Mouse (Mus musculus): ENCODE measurements around the gene Gls. TPM values are rescaled to one million over a fixed set of nuclear protein-coding genes. Genes with fewer than 3 reads are reported as not detected.

The Gls gene
- polyA plus RNA-seq, 1 experiment: 114 TPM

DNA sequence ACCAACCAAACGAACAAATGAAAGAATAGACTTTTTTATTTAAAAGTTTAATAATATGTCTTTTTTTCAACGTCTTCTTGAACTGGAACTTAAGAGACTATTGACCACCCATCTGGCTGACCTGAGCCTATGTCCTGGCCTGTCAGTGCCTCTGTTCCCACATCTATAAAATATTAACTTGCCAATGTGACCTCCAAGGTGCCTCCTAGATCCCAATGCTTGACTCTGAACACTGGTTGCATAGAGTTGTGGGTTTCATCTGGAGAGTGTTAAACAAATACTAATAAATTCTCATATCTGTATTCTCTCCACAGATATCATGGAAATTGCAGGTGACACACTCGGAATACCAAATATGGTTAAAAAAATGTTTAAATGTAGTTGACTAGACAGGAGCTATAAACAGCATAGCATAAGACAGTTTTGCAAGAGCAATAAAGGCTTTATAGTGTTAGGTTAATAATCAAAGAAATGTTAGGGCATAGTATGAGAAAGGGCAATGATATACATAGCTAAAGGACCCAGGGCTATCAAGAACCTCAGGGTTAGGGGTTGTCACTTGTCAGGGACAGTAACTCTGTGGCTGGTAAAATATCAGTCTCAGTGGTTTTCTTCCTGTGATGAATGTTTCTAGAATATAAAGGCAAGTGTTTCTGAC, 16.0 kb upstream of the Gls start:
- no peak for DNase-seq (ENCODE audit: low spot score)

DNA sequence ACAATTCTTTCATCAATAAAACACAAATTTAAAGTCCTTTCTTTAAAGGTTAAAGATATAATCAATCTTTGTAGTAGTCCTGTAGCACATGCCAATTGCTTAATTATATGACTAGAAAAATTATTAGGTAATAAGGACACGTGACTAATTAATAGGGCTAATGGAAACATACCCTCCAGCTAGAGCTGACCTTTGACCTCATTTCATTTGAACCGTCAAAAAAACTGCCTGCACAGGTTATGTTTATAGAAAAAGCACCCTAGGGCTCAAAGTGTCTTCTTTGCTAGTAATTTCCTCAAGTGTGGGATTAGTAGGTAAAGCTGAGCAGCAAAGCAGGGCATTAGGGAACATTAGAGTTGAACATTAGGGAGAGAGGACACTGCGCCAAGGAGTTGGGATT, 9.2 kb upstream of the Gls start:
- DNase-seq (ENCODE audit: low spot score): no peak

DNA sequence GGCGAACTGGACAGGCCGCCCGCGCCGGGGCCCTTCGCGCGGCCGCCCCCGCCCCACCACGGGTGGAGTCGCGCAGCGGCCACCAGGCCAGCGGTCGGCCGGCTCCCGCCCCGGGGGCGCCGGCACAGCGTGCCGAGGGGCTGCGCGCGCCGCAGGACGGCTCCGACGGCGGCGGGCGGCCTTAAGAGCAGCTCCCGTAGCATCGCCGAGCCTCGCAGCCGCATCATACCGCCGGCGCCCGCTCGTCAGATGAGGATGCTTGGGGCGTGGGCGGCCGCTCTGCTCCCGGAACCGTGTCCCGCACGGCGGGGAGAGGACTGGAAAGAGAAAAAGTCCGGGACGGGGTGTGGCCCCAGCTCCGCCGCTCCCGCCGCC, 279 bp downstream of the Gls start:
- DNase-seq (ENCODE audit: low spot score): no peak

DNA sequence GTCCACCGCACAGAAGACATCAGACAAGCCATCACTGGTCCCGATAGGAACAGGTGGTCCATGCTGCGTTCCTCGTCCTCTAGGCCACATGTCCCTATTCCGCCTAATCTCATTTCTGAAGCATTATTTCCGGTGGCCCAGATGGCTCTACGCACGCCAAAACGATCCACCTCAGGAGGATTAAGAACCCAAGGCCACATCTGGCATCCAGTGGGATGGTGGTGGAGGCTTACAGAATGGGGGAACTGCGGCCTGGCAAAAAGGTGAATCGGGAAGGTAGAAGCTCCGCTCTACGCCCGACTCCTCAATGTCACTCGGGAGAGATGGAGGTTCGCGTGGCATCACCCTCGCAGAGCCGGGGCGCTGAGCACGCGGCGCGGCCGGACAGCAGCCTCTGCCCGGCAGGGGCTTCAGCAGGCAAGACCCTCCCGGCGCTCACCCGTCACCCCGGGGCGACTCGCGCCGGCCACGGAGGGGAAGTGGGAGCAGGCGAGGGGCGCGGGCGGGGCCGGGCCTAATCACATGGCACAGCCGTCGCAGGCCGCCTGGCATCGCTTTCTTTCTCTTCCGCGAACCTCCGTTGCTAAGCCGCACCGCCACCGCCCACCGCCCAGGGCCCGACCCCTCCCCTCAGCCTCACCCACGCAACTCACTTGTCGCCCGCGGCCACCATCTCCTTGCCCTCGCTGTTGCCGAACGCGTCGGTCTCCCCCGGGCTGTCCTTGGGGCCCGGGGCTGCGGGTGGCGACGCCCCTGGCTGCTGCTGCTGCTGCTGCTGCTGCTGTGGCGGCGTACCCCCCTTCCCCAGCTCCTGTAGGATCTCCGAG, 880 bp downstream of the Gls start:
- DNase-seq (ENCODE audit: low spot score): peak; percentile 53

DNA sequence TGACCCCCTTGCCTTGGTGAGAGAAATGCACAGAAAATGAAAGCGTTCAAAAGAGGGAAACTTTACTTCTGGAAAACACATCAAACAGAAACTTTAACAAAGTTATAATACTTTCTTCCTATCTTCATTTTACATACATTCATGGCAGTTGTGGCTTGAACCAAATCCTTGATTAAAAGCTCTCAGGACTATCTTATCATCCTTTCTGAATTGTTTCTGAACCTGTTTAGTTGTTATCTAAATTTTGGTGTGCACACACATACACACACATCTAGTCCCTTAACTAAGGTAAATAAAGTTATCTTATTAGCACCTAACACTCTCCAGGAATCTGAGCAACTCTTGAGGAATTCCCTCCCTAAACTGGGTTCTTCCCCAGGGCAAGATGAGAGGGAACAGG, 2.6 kb downstream of the Gls start:
- DNase-seq (ENCODE audit: low spot score): no peak

DNA sequence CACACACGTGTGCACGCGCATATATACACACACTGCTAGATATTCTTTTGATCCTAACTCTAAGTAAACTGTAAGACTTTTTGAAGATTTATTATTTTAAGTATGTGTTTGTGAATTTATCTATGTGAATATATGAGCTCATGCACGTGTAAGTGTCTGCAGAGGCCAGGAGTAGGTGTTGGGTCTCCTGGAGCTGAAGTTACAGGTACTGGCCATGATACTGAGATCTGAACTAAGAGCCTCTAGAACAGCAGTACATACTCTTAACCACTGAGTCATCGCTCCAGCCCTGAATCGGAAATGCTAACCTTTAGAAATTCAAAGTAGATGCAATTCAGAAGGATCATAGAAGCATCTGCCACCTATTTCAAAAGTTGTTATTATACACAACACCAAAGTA, 4.9 kb downstream of the Gls start:
- DNase-seq (ENCODE audit: low spot score): no peak

DNA sequence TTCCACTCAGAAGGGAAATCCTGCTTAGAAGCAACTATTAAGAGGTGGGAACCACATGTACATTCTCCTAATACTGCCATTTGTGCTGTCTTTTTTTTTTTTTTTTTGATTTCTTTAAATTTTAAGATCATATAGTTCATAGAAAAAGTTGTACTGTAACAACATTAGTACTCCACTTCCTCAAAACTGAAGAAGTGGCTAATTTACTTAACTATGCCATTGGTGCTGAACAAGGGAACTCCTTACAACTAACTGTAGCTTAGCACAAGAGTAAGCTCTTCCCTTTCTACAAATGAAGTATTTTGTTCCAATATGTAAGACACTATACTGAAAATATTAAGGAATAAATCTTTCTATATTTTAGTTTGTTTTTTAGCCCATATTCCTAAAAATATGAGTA, 6.6 kb downstream of the Gls start:
- DNase-seq (ENCODE audit: low spot score): no peak

DNA sequence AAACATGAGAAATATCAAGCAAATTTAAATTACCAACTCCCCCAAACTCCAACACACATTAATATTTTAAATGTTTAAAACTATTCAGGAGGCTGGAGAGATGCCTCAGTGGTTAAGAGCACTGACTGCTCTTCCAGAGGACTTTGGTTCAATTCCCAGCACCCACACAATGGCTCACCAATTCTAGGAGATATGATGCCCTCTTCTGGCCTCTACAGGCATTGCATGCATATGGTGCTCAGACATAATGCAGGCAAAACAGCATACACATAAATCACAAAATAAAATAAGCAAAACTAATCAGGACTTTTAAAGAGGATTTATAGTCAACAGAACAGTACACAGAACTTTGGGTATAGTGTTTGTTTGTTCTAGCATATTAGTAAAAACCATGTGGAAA, 16.3 kb downstream of the Gls start:
- DNase-seq (ENCODE audit: low spot score): no peak

DNA sequence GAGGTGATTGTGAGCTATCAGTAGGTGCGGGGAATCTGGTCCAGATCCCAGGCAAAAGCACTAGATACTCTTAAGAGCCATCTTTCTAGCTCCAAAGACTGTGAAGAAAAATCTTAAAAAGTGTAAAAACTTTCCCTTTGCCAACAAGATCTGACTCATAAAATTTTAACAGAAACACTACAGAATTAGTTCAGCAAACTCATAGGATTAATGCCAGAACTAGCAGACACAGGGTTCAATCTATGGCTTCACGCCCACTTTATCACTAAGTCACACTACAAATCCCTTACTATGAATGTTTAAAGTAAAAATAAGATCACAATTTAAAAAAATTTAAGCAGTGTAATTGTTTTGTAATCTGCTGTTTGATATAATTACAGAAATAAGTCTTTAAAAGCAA, 50.0 kb downstream of the Gls start:
- DNase-seq (ENCODE audit: low spot score): no peak

DNA sequence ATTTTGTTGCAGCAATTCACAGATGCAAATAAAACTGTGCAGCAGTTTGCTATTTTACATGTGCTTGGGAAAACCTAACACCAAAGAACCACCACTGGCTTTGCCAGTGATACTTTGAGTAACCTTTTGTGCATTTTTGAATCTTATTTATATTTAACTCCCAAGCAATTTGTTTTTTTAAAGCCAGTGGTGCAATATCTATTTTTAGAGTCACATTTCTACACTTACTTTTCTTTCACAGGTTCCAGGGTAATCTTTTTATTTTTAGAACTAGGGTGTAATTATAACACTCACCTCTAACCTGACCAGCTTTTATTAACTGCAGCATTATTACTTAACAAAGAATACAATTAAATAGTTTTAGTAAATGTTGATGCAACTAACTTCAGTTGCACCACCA, 51.0 kb downstream of the Gls start:
- no peak for DNase-seq (ENCODE audit: low spot score)

DNA sequence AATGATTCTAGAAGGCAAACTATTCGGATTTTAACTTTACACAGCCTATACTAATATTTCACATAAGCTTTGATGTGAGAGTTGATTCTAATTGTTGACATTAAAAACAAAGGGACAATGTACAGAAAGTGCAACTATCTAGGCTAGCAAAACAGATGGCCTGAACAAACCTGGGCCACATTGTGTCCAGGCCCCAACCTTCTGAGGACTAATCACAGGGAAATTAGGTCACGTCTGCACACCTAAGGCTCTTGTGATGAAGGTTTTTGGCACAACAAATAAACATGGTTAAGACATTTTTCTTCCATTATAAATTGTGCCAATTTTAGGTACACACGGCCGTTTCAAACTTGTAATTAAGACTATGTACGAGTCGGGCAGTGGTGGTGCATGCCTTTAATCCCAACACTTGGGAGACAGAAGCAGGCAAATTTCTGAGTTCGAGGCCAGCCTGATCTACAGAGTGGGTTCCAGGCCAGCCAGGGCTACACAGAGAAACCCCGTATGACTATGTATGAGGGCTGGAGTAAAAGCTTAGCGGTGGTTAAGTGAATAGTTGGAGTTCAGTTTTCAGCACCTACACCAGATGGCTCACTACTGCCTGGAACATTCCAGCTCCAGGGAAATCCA, 53.0 kb downstream of the Gls start:
- DNase-seq (ENCODE audit: low spot score): no peak

DNA sequence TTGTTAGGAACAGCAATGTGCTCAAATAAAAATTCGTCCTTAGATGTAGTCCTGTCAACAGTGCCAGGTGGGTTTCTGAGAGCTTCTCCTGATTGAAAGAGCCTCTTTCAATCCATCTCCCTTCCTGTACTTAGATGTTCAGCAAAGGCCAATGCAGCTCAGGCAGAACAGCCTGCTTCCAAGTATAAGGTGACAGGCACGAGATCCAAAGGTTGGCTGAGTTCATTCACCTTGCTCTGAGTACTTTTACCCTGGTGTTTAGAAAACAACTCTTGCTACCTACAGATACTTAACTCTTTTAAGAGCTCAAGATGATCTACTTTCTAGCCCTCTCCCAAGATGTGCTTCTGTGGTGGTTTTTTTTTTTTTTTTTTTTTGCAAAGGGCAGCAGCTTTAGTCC, 56.0 kb downstream of the Gls start:
- DNase-seq (ENCODE audit: low spot score): no peak

DNA sequence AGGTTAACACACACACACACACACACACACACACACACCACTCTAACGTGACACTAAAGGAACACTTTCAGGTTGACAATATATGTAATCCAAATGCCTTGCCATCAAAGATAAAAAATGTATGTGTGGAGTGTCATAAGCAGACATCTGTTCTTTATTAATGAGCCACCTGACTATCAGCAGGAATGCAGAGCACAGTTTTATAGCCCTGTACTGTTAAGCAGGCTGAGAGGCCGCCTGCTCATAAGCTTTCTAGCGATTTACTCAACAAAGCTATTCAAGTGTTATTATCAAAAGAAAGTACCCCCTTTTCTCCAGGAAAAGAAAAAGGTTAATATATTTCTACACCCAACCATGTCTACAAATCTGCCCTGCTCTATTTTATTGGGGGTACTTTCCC, 57.0 kb downstream of the Gls start:
- DNase-seq (ENCODE audit: low spot score): no peak

DNA sequence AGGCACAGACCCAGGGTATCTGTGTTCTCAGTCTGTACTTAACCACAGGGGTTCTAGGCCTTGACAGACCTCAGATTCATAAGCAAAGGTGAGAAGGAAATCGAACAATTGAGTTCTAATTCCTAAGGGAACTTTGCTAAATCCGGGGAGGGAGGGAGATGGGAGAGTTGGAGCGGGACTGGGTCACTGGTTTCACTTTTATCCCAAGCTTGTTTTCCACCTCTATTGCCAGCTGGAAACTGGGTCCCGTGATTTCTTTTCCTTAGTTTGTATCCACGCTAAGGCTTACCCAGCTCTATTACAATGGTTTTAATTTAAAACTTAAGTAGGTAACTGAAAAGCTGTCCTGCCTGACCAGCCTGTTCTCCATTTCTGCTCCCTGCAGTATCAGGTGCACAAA, 57.7 kb downstream of the Gls start:
- DNase-seq (ENCODE audit: low spot score): no peak

DNA sequence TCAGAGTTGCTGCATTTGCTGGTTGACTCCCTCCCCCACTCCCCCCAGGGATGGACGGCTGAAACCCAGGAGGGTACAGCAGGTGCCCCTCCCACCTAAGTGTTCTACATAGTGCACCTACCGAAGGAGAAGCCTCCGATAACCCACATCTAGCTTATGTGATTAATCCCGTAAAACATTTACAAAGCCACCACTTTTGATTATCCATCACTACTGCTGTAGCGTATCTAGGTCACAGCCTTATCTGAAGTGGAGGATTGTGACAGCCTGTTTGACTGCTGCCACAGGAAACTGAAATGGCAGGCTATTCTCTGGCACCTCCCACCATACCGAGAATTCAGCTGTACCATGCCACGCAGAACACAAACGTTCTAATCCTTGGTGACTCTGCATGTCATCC, 61.8 kb downstream of the Gls start:
- DNase-seq (ENCODE audit: low spot score): no peak

DNA sequence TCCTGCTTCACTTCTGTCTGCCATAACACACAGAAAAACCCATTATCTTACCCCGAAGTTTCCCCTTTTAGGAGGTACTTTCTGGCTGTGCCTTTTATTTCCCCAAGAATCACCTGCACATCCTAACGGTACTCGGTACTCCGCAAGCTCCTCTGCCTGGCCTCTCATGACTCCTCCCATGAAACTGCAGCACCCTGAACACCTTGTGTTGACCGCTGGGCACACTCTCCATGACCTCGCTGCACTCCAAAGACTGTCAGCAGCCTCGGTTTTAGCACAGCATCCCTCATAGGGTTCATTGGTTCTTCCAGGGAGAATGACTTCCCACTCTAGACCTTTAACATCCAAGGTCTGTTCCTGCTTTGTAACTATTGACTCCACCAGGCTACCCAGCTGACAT, 62.3 kb downstream of the Gls start:
- no peak for DNase-seq (ENCODE audit: low spot score)

DNA sequence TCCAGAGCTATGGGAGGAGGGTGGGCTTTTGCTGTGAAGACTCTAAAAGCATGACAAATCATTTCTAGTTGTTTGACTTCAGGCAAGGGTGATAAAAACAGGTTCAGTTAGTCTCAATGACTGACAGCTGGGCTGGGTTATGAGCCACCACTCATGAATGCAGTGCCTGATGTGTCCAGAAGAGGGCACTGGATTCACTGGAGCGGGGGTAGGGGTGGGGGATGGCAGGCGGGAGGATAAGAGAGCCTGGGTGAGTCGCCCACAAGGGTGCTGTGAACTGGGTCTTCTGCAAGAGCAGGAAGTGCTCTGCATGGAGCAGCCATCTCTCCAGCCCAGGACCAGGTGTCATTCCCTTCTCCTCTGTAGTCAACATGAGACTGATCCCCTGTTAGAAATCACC, 63.0 kb downstream of the Gls start:
- no peak for DNase-seq (ENCODE audit: low spot score)

DNA sequence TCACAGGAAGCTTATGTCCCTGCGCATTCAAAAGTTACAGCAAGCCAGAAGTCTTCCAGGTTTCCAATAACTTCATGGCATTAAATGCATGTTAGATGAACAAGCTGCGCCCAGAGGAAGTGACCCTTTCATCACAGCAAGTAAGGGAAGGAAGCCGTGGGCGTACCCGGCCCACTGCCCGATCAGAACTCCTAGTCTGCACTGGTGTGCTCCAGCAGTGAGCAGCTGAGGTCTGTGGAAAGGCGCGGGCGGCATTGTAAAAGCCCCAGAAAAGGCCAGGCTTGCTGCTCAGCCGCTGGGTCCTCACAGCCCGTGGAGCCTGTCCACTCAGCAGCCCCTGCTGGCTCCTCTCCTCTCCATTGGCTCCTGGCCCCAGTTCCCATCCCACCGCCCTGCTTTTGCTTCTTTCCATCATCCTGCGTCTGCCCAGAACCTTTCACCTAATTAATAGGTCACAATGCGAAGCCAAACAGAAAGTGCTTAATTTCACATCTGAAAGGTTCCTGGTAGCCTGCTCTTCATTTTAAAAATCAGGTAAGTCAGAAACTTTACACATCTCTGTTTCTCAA, 66.3 kb downstream of the Gls start:
- no peak for DNase-seq (ENCODE audit: low spot score)

DNA sequence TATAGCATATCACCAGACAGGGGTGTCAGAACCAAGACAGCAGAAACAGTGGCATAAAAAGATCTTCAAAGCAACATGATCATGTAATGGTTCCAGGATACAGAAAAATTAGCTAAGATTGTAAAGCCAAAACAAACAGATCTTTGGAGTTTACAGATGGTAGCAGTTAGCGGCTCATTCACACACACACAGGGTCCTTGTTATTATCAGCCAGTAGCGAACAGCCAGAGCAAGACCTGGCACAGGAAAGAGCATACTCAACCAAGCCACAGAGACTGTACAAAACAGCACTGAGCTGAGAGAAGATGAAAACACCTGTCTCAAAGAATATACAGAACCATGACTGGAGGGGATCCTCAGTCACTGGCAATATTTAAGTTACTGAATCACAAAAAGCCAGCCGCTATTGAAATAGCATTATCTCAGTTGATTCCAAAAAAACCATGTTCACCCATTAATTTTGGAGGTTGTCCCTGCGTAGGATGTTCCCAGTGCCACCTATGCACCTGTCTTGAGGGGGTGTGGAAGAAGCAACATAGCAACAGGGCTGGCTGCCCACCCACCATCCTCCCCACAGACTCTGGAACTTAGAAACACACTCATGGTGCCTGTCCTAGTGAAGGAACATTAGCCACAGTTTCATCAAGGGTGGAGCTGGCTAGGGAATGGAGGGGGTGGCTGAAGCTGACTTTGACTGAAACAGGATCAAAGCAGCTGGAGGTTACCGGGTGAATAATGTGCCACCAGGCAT, 69.2 kb downstream of the Gls start:
- no peak for DNase-seq (ENCODE audit: low spot score)

DNA sequence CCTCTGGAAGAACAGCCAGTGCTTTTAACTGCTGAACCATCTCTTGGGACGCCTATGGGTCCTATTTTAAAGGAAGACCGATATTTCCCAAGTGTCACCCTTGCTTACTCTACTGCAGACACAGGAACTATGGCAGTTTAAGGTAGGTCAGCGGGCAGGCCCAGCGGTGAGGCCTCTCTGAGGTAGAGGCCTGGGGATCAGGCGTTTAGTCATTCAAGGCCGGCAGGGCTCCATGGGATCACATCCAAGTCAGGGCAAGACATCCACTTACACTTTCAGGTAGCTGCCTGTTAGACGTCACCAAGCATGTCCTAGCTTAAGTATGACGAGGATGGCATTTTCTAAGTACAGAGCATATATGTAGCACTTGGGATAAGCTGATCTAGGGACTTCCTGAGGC, 71.9 kb downstream of the Gls start:
- DNase-seq (ENCODE audit: low spot score): no peak

DNA sequence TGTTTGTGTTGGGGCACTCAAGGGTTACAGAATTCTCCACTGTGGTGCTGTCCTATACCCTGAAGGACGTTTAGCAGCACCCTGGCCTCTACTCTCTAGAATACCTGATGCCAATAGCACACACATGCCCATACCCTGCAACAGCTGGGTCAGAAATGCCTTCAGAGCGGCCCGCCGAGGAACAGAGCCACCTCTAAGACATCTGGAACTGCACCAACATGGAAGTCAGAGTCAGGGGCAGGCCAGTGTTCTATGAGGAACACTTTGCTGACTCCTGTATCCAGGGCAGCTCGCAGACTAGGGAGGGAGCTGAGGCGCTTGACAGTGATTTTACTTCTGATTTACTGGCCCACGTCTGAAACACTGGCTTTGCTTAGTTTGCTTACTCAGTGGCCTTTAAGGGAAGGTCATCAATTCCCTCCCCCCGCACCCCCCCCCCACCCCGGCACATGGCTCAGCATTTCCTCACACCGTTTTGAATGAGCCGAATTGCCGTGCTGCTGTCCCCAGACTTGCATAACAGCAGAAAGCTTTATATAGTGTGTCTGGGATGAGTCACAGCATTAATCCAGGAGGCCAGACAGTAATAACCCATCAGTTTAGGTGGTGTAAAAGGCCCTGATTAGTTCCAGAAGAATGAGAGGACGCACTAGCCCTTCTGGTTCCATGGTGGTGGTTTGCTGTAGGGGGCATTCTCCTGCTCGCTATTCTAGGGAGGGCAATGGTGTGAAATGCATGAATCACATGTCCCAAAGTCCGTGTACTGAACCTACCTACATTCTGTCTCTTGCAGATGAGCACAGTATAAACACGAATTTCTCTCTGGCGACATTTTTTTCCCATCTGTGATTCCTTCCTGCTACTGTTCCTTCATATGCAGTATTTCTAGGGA, 74.3 kb downstream of the Gls start:
- DNase-seq (ENCODE audit: low spot score): no peak
